Mouse (Mus musculus) C2C12 (cell line): ENCODE results near the gene Adgrv1.

Experiments
- CTCF ChIP-seq: IDR thresholded peaks from one replicate; pipeline ENCODE4 v1.5.1; 2011; ENCODE audit not compliant: control insufficient read depth, insufficient read depth, insufficient read length
- MYOD1 ChIP-seq: IDR thresholded peaks from one replicate; pipeline ENCODE4 v1.6.1; 2011; ENCODE audit warnings: low read depth; ENCODE audit not compliant: control insufficient read depth, insufficient read length
- MYOG ChIP-seq: IDR thresholded peaks from one replicate; pipeline ENCODE4 v1.6.1; 2011; ENCODE audit not compliant: control insufficient read depth, insufficient read length; ENCODE audit errors: extremely low read depth

GRCm38 (mm10) chr13:81279351-81279736 is 353.6 kb downstream of the Adgrv1 start:
- no peak for TF ChIP-seq CTCF
- no peak for TF ChIP-seq MYOG
- TF ChIP-seq MYOD1 = no peak
